Mouse (Mus musculus) hindbrain, embryonic 14.5 days (tissue): ENCODE data around the gene Rrp15. TPM values are rescaled to one million over a fixed set of nuclear protein-coding genes. Genes with fewer than 3 reads are reported as not detected.
A peak's percentile ranks its signal among the peaks of the same experiment; 100 is the strongest.

Experiments
- ATAC-seq: fragments of 200-750 bp; cut with Nextera tagmentation; 2 replicates; pipeline ENCODE4 v1.8.0; 2017; ENCODE audit warnings: moderate number of reproducible peaks, mild to moderate bottlenecking, moderate TSS enrichment, moderate library complexity; ENCODE audit not compliant: low FRiP score
- DNase-seq: peaks from one replicate; pipeline ENCODE4 v3.0.0-alpha.2; 2015; ENCODE audit warnings: low spot score
- H3K27ac ChIP-seq: fragments of 300-500 bp; sonication (generic); 2 replicates; pipeline ENCODE4 v1.5.1; 2014; ENCODE audit warnings: mild to moderate bottlenecking, moderate library complexity
- H3K27me3 ChIP-seq: fragments of 300-500 bp; sonication (generic); 2 replicates; pipeline ENCODE4 v1.6.1; 2014; ENCODE audit warnings: mild to moderate bottlenecking, low read length, mixed read lengths; ENCODE audit not compliant: control insufficient read depth, insufficient read depth
- H3K36me3 ChIP-seq: fragments of 300-500 bp; sonication (generic); replicated peaks from 2 replicates; pipeline ENCODE4 v1.6.1; 2014; ENCODE audit not compliant: control insufficient read depth, insufficient read depth
- H3K4me1 ChIP-seq: fragments of 300-500 bp; sonication (generic); replicated peaks from 2 replicates; pipeline ENCODE4 v1.6.1; 2014; ENCODE audit warnings: antibody characterized with exemption, low read length, mixed read lengths; ENCODE audit not compliant: control insufficient read depth, insufficient read depth
- H3K4me2 ChIP-seq: fragments of 300-500 bp; sonication (generic); replicated peaks from 2 replicates; pipeline ENCODE4 v1.6.1; 2014; ENCODE audit warnings: mild to moderate bottlenecking, moderate library complexity
- H3K4me3 ChIP-seq: fragments of 300-500 bp; sonication (generic); replicated peaks from 2 replicates; pipeline ENCODE4 v1.5.1; 2014; ENCODE audit warnings: mild to moderate bottlenecking, low read length
- H3K9ac ChIP-seq: fragments of 300-500 bp; sonication (generic); 2 replicates; pipeline ENCODE4 v1.6.1; 2014
- H3K9me3 ChIP-seq: fragments of 300-500 bp; sonication (generic); 2 replicates; pipeline ENCODE4 v1.6.1; 2016; ENCODE audit warnings: low read length; ENCODE audit not compliant: control insufficient read depth
- WGBS: fragments of 180-500 bp; shearing (Covaris S2); extraction: QIAGEN DNeasy Blood & Tissue Kit; methylation state at CpG from one replicate; pipeline ENCODE4 v1.1.7; 2014; 5-methylcytosine and 5-hydroxymethylcytosine counted together
- polyA plus RNA-seq: library from polyadenylated mRNA; unstranded; fragments of >200 nt; fragmentation: Nextera tagmentation; extraction: Ambion mirVana; gene quantifications from 2 replicates; pipeline ENCODE4 v1.2.1, GENCODE M21; 2014

Rrp15 gene
- polyA plus RNA-seq, 1 experiment from 2014 or later, result 27.9 TPM

DNA sequence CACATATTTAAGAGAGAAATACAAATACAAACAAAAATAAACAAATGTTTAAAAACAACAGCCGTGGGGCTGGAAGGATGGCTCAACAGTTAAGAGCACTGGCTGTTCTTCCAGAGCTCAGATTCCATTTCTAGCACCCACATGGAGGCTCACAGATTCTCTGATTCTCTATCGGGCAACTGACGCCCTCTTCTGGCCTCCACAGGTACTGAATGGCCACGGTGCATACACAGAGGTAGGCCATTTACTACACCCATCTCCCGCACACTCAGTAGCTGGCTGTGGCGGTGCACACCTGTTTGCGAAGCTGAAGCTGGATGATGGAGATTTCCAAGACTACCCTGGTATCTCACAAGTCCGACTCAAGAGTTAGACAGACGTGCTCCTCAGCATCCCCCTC, 29.4 kb downstream of the Rrp15 start:
- WGBS, result 94% methylated on average over 9 of the region's 9 CpGs
- DNase-seq, result no peak
- Histone ChIP-seq H3K4me1 (no peaks in the 10 kb centered on the region), H3K36me3 (peaks cover 20% of the 10 kb centered on the region; the same call in 1 of the 2 replicates), H3K27me3 (no peaks in the 10 kb centered on the region), H3K4me2 (no peak overlapping the region), H3K27ac (no peak overlapping the region), H3K9ac (no peak overlapping the region), H3K9me3 (no peaks in the 10 kb centered on the region), H3K4me3 (no peak overlapping the region)
- ATAC-seq, result no peak

- no peak overlapping the region for H3K4me3 ChIP-seq
- H3K4me1 ChIP-seq, result no peaks in the 10 kb centered on the region
- H3K9ac ChIP-seq, result no peak overlapping the region
- 81% methylated on average over 5 of the region's 5 CpGs for WGBS
- H3K27ac ChIP-seq, result no peak overlapping the region
- no peak for DNase-seq
- no peaks in the 10 kb centered on the region for H3K9me3 ChIP-seq
- no peaks in the 10 kb centered on the region for H3K27me3 ChIP-seq
- ATAC-seq, result no peak
- H3K4me2 ChIP-seq, result no peak overlapping the region
- peaks cover 20% of the 10 kb centered on the region; the same call in 1 of the 2 replicates for H3K36me3 ChIP-seq
These were observed 30.3 kb downstream of the Rrp15 start for GRCm38 (mm10) chr1:186718881-186719280.

GRCm38 (mm10) chr1:186714980-186715896, 33.9 kb downstream of the Rrp15 start:
- WGBS, result 87% methylated on average over 17 of the region's 17 CpGs
- Histone ChIP-seq H3K9me3 (no peaks in the 10 kb centered on the region), H3K4me1 (no peaks in the 10 kb centered on the region)

GRCm38 (mm10) chr1:186714215-186714614, 34.9 kb downstream of the Rrp15 start:
- Histone ChIP-seq H3K27ac (no peak overlapping the region), H3K9ac (no peak overlapping the region), H3K4me1 (no peaks in the 10 kb centered on the region), H3K4me3 (no peak overlapping the region), H3K9me3 (no peaks in the 10 kb centered on the region), H3K4me2 (no peak overlapping the region), H3K36me3 (0 out of 2 replicates have a peak, but pooled peaks cover 5% of the 10 kb centered on the region), H3K27me3 (no peaks in the 10 kb centered on the region)
- WGBS, result 85% methylated on average over 4 of the region's 4 CpGs
- ATAC-seq (no peak), DNase-seq (no peak)

More at GRCm38 (mm10) chr1:186714980-186715896, 33.9 kb downstream of the Rrp15 start:
- ATAC-seq, result no peak
- Histone ChIP-seq H3K4me2 (no peak overlapping the region), H3K9ac (no peak overlapping the region), H3K36me3 (peaks cover 14% of the 10 kb centered on the region; the same call in 1 of the 2 replicates), H3K4me3 (no peak overlapping the region), H3K27me3 (no peaks in the 10 kb centered on the region), H3K27ac (no peak overlapping the region)
- no peak for DNase-seq

DNA sequence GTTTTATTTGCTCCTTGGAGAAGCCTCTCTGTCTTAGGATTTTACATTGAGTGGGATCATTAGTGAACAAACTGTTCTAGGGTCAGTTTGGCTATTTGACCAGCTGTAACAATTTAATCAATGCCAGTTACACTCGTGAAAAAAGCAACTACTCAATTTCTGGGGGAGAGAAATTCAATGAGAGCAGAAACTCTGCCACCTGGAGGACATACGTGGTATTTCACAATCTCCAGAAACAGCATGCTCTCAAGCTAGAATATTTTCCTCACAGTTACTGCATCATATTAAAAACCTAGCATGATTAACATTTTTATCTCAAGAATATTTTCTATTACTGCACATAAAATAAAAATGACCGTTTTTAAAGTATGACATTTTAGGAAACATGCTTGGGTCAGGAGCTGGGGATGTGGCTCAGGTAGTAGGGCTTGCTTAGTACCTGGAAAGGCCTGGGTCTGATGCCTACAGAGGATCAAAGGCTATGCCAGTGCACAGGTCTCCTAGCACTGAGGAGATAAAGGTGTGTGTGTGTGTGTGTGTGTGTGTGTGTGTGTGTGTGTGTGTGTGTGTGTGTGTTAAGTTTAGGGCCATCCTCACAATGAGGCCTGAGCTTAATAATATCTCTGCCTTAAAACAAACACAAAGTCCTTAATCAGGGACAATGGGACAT, 36.2 kb downstream of the Rrp15 start:
- DNase-seq (peak; percentile 87), ATAC-seq (no peak)
- no peaks in the 10 kb centered on the region for H3K36me3 ChIP-seq
- H3K4me3 ChIP-seq, result no peak overlapping the region
- H3K27me3 ChIP-seq, result no peaks in the 10 kb centered on the region
- no peak overlapping the region for H3K9ac ChIP-seq
- no peaks in the 10 kb centered on the region for H3K4me1 ChIP-seq
- H3K4me2 ChIP-seq, result no peak overlapping the region
- H3K9me3 ChIP-seq, result no peaks in the 10 kb centered on the region
- WGBS, result under 1% methylated on average over 3 of the region's 3 CpGs
- no peak overlapping the region for H3K27ac ChIP-seq

DNA sequence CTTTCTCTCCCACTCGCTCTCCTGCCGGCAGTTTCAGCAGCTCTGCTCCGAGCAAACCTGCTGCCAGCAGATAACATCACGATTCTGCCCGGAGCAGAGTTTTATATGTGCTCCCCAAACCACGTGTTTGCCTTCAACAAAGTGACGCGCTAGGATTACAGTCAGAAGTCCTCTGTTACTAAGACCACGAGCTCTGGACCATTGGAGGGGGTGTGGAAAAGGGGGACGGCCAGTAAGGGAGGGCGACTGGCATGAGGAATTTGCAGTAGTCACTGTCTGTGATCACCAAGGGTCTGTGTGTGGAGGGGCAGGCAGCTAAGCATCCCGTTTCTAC, 43.3 kb downstream of the Rrp15 start, which contains the start of gene Tgfb2:
Tgfb2 (minus strand) TSS at position 75 of the 334 bp plus-strand sequence.
- WGBS, result 2% methylated on average over 12 of the region's 12 CpGs
- H3K27me3 ChIP-seq, result peaks cover 14% of the 10 kb centered on the region
- peak within 1 kb of the TSS; percentile 66 for H3K27ac ChIP-seq
- H3K4me1 ChIP-seq, result peaks cover 15% of the 10 kb centered on the region
- DNase-seq (peak; percentile 53), ATAC-seq (peak; percentile 47)
- peak within 1 kb of the TSS; percentile 92 for H3K4me2 ChIP-seq
- peak within 1 kb of the TSS; percentile 68 for H3K4me3 ChIP-seq
- no peaks in the 10 kb centered on the region for H3K36me3 ChIP-seq
- peak within 1 kb of the TSS; percentile 81 for H3K9ac ChIP-seq
- no peaks in the 10 kb centered on the region for H3K9me3 ChIP-seq

DNA sequence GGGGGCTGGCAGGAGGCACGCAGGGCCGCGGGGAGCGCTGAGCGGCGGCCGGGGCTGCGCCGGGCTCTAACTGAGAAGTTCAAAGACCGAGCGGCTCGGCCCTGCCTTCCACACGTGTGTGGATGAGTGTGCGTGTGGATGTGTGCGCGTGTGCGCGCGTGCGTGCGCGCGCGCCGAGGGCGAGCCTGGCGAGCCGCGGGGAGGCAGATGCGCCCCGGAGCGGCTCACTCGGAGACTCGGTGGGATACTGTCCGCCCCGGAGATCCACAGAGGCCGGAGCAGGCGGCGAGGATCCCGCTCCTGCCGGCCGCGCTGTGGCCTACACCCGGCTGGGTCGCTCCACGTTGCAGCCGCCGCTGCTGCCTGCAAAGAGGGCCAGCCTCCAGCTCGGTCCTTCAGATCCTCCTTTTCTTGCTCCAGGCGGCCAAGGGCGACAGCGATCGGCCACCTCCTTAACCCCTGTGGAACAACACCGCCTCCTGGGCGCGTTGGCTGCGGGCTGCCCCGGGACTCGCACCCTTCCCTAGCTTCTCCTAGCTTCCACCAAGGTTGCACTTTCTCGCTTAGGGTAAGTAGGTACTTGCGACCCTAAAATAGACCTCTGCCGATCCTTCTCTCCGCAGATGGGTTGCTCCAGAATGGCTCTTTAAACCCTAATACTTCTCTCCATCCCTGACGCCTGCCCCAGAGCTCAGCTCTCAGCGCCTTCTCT, 43.8 kb downstream of the Rrp15 start:
- Histone ChIP-seq H3K9me3 (no peaks in the 10 kb centered on the region), H3K4me1 (peaks cover 15% of the 10 kb centered on the region), H3K9ac (peak overlapping the region; percentile 81), H3K27ac (peak overlapping the region; percentile 66), H3K4me3 (peak overlapping the region; percentile 68), H3K27me3 (peaks cover 14% of the 10 kb centered on the region), H3K4me2 (peak overlapping the region; percentile 92), H3K36me3 (no peaks in the 10 kb centered on the region)
- DNase-seq, result peak; percentile 73
- under 1% methylated on average over 60 of the region's 65 CpGs for WGBS
- peak; percentile 78 for ATAC-seq

- Histone ChIP-seq H3K4me2 (peak overlapping the region; percentile 92), H3K27ac (peak overlapping the region; percentile 49; the same call in 1 of the 2 replicates), H3K9me3 (no peaks in the 10 kb centered on the region), H3K9ac (peak overlapping the region; percentile 81), H3K36me3 (no peaks in the 10 kb centered on the region), H3K4me1 (peaks cover 15% of the 10 kb centered on the region), H3K4me3 (peak overlapping the region; percentile 68), H3K27me3 (peaks cover 14% of the 10 kb centered on the region)
- ATAC-seq, result 0 out of 2 replicates have a peak, but pooled peaks have one; percentile 5
- DNase-seq, result peak; percentile 61
- under 1% methylated on average over 36 of the region's 36 CpGs for WGBS
These were observed 45.0 kb downstream of the Rrp15 start for GRCm38 (mm10) chr1:186703980-186704701.
